ENCODE assay signal across 8 mouse cellular contexts in the genomic region with DNA sequence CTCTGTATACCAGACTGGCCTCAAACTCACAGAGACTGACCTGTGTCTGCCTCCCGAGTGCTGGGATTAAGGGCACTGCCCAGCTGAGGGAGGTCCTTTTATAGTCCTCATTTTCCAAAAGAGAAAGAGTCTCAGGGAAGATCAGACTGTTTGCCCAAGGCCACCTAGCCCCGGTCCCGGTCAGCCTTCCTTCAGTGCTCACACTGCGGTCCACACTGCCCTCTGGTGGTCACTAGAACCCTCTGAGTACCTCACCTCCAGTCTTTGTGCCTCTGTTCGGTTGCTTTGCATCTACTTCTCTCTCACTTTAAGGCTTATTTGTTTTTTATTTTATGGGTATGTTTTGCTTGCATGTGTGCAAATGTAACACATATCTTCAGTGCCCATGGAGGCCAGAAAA. TPM values are rescaled to one million over a fixed set of nuclear protein-coding genes. Genes with fewer than 3 reads are reported as not detected.
DNase-seq lines count a peak whose midpoint lies in the region; ATAC-seq and TF ChIP-seq lines count a peak whose summit lies in the region.

No protein-coding gene starts in this region.

- no peaks in the 10 kb centered on the region for H3K9me3 ChIP-seq in ES-Bruce4 (replicated peaks; ENCODE audit: control insufficient read depth, insufficient read depth, low read length, poor library complexity, severe bottlenecking)
- no peaks in the 10 kb centered on the region for H3K9me3 ChIP-seq in forebrain, embryonic 14.5 days (replicated peaks; ENCODE audit: control insufficient read depth, low read length)
- H3K9me3 ChIP-seq in lung, postnatal 0 days (ENCODE audit: low read length), result no peaks in the 10 kb centered on the region

- no peaks in the 10 kb centered on the region for H3K27me3 ChIP-seq in ES-Bruce4 (ENCODE audit: control insufficient read depth, insufficient read depth, low read length, poor library complexity, severe bottlenecking)
- H3K27me3 ChIP-seq in forebrain, embryonic 14.5 days (replicated peaks; ENCODE audit: control insufficient read depth, insufficient read depth, low read length), result no peaks in the 10 kb centered on the region
- no peaks in the 10 kb centered on the region for H3K27me3 ChIP-seq in lung, postnatal 0 days (replicated peaks; ENCODE audit: insufficient read depth, low read length)

- WGBS in forebrain, embryonic 14.5 days, result 8% methylated on average over 5 of the region's 5 CpGs
- WGBS in lung, postnatal 0 days, result 6% methylated on average over 5 of the region's 5 CpGs

- H3K4me2 ChIP-seq in forebrain, embryonic 14.5 days (ENCODE audit: low read length), result no peak overlapping the region
- H3K4me2 ChIP-seq in lung, postnatal 0 days (replicated peaks; ENCODE audit: low read depth, low read length), result no peak overlapping the region

- TF ChIP-seq EP300 in ES-Bruce4 (IDR thresholded peaks at IDR 0.05; ENCODE audit: insufficient read depth, low read depth, low read length), result no peak
- TF ChIP-seq EP300 in lung, postnatal 0 days (IDR thresholded peaks at IDR 0.05), result no peak

- no peak overlapping the region for H3K4me3 ChIP-seq in ES-Bruce4 (ENCODE audit: low read depth, low read length)
- H3K4me3 ChIP-seq in forebrain, embryonic 14.5 days (ENCODE audit: low read depth, low read length), result no peak overlapping the region
- no peak overlapping the region for H3K4me3 ChIP-seq in layer of hippocampus, adult 2 months
- H3K4me3 ChIP-seq in lung, postnatal 0 days (ENCODE audit: low read depth, low read length), result no peak overlapping the region

- TF ChIP-seq CTCF in ES-Bruce4 (IDR thresholded peaks at IDR 0.05; ENCODE audit: low read depth, low read length), result peak; percentile 97
- peak; percentile 93 for TF ChIP-seq CTCF in layer of hippocampus, adult 2 months (conservative IDR thresholded peaks at IDR 0.05)
- TF ChIP-seq CTCF in lung, postnatal 0 days (IDR thresholded peaks at IDR 0.05), result peak; percentile 98

- no peaks in the 10 kb centered on the region for H3K36me3 ChIP-seq in ES-Bruce4 (ENCODE audit: control insufficient read depth, insufficient read depth, low read length, poor library complexity, severe bottlenecking)
- H3K36me3 ChIP-seq in forebrain, embryonic 14.5 days (ENCODE audit: control insufficient read depth, insufficient read depth, low read length), result no peaks in the 10 kb centered on the region
- no peaks in the 10 kb centered on the region for H3K36me3 ChIP-seq in lung, postnatal 0 days (ENCODE audit: insufficient read depth, low read length)

- TF ChIP-seq POLR2A in ES-Bruce4 (IDR thresholded peaks at IDR 0.05; ENCODE audit: insufficient read depth, low read length), result no peak

- H3K4me1 ChIP-seq in ES-Bruce4 (ENCODE audit: control insufficient read depth, insufficient read depth, low read length), result peaks cover 4% of the 10 kb centered on the region
- no peaks in the 10 kb centered on the region for H3K4me1 ChIP-seq in forebrain, embryonic 14.5 days (ENCODE audit: control insufficient read depth, insufficient read depth, low read length)
- no peaks in the 10 kb centered on the region for H3K4me1 ChIP-seq in lung, postnatal 0 days (ENCODE audit: insufficient read depth, low read depth, low read length)

- no peak overlapping the region for H3K9ac ChIP-seq in ES-Bruce4 (ENCODE audit: low read depth, poor library complexity, severe bottlenecking)
- H3K9ac ChIP-seq in forebrain, embryonic 14.5 days (ENCODE audit: low read length), result no peak overlapping the region
- H3K9ac ChIP-seq in lung, postnatal 0 days (replicated peaks; ENCODE audit: low read depth), result no peak overlapping the region

- no peak overlapping the region for H3K27ac ChIP-seq in ES-Bruce4 (ENCODE audit: insufficient read depth, low read length)
- H3K27ac ChIP-seq in forebrain, embryonic 14.5 days (ENCODE audit: low read depth, low read length), result no peak overlapping the region
- H3K27ac ChIP-seq in layer of hippocampus, adult 2 months, result no peak overlapping the region
- H3K27ac ChIP-seq in lung, postnatal 0 days (ENCODE audit: low read length), result no peak overlapping the region

- ATAC-seq in forebrain, embryonic 14.5 days, result peak; percentile 73; the same call in 1 of the 2 replicates
- ATAC-seq in lung, postnatal 0 days, result peak; percentile 68

- peak; percentile 70 for DNase-seq in c-Kit-positive CD71-positive TER-119-positive erythroid progenitor cells, embryonic 14.5 days (ENCODE audit: low spot score)
- peak; percentile 85 for DNase-seq in forebrain, embryonic 14.5 days (ENCODE audit: low spot score)
- DNase-seq in heart, postnatal 4 days, result peak; percentile 90
- DNase-seq in layer of hippocampus, adult 2 months (ENCODE audit: low spot score in 2 of 2), result peak; percentile 61 to 81
- peak; percentile 91 for DNase-seq in lung, postnatal 0 days (ENCODE audit: low spot score)
- peak; percentile 56 for DNase-seq in ovary, postnatal 10 days (ENCODE audit: low spot score)
- DNase-seq in thymus, postnatal 10 days (ENCODE audit: low spot score in 2 of 2), result peak; percentile 48 to 84

RNA-seq across cellular contexts. Expression of gene Actr10, which starts 26.6 kb away (rescaled TPM):
- polyA plus RNA-seq in ES-Bruce4 (2011; ENCODE audit: insufficient read depth, insufficient read length, low read depth, missing spikeins), result 140 and 146 TPM in 2 replicates
- polyA plus RNA-seq in forebrain, embryonic 14.5 days (2014; fragmentation: Nextera tagmentation; extraction: Ambion mirVana), result 335 and 376 TPM in 2 replicates
- total RNA-seq in heart, postnatal 4 days (2021), result 100 to 1,000 TPM; 165 to 176 TPM
- total RNA-seq in layer of hippocampus, adult 2 months (2021), result 100 to 1,000 TPM; 160 to 172 TPM
- 192 and 206 TPM in 2 replicates for polyA plus RNA-seq in lung, postnatal 0 days (2015; fragmentation: Nextera tagmentation; extraction: Ambion mirVana)
